Mouse (Mus musculus) spleen, postnatal 14 days (tissue): ENCODE data around the gene Ranbp17.

Source experiments
- DNase-seq, 2 experiments: peaks; one replicate each; pipeline ENCODE4 v3.0.0; 2021 to 2022; ENCODE audit warnings: low spot score in 2 of 2

The Ranbp17 gene

GRCm38 (mm10) chr11:33197133-33197514 lies 316.4 kb downstream of the Ranbp17 start:
- DNase-seq, result no peak

GRCm38 (mm10) chr11:33196447-33197132 lies 317.0 kb downstream of the Ranbp17 start:
- no peak for DNase-seq

- no peak for DNase-seq
These were observed 317.8 kb downstream of the Ranbp17 start for GRCm38 (mm10) chr11:33195531-33196446.

GRCm38 (mm10) chr11:33195061-33195460 lies 318.5 kb downstream of the Ranbp17 start:
- DNase-seq, result no peak

- no peak for DNase-seq
These were observed 319.9 kb downstream of the Ranbp17 start for GRCm38 (mm10) chr11:33193695-33194094.

GRCm38 (mm10) chr11:33181804-33182203 lies 331.7 kb downstream of the Ranbp17 start:
- no peak for DNase-seq

GRCm38 (mm10) chr11:33180701-33181116 lies 332.8 kb downstream of the Ranbp17 start:
- no peak for DNase-seq

- DNase-seq, result no peak
These were observed 333.7 kb downstream of the Ranbp17 start for GRCm38 (mm10) chr11:33179802-33180201.

GRCm38 (mm10) chr11:33176525-33177245 lies 336.9 kb downstream of the Ranbp17 start:
- DNase-seq, result no peak

- no peak for DNase-seq
These were observed 337.8 kb downstream of the Ranbp17 start for GRCm38 (mm10) chr11:33175768-33176167.

- peak in 1 of 2 experiments; percentile 41 for DNase-seq
These were observed 343.1 kb downstream of the Ranbp17 start for GRCm38 (mm10) chr11:33170489-33170888.

- DNase-seq, result peak; percentile 98
These were observed 350.5 kb downstream of the Ranbp17 start, which contains the start of gene Npm1 for GRCm38 (mm10) chr11:33162998-33163506. Gene Npm1, minus strand, starts transcription at chr11:33163206.

GRCm38 (mm10) chr11:33162211-33162997 lies 351.1 kb downstream of the Ranbp17 start:
- DNase-seq, result peak; percentile 27 to 48
